Mouse (Mus musculus) skeletal muscle tissue, adult 2 months (tissue): ENCODE measurements around the gene Cyp2t4.

Source experiments
- DNase-seq: peaks from one replicate; pipeline ENCODE4 v3.0.0-alpha.2; 2012; ENCODE audit warnings: low read depth, low spot score

Cyp2t4 gene

GRCm38 (mm10) chr7:27153205-27153764, at the start of gene Cyp2t4:
Gene Cyp2t4 (plus strand): TSS chr7:27153714.
- no peak for DNase-seq

GRCm38 (mm10) chr7:27104882-27105281, 48.6 kb upstream of the Cyp2t4 start:
- DNase-seq: peak; percentile 30

- DNase-seq: no peak
These were observed 43.2 kb upstream of the Cyp2t4 start for GRCm38 (mm10) chr7:27110327-27110726.

GRCm38 (mm10) chr7:27111038-27111437, 42.5 kb upstream of the Cyp2t4 start:
- DNase-seq: no peak

GRCm38 (mm10) chr7:27111987-27112386, 41.5 kb upstream of the Cyp2t4 start:
- no peak for DNase-seq

GRCm38 (mm10) chr7:27118033-27118511, 35.4 kb upstream of the Cyp2t4 start:
- peak; percentile 78 for DNase-seq

- DNase-seq: no peak
These were observed 33.8 kb upstream of the Cyp2t4 start, which contains the start of gene Cyp2f2 for GRCm38 (mm10) chr7:27119676-27120075. Gene Cyp2f2 (plus strand): TSS chr7:27119909.

GRCm38 (mm10) chr7:27124305-27124832, 29.1 kb upstream of the Cyp2t4 start:
- no peak for DNase-seq

- no peak for DNase-seq
These were observed 28.5 kb upstream of the Cyp2t4 start for GRCm38 (mm10) chr7:27124969-27125368.

- DNase-seq: no peak
These were observed 25.4 kb upstream of the Cyp2t4 start for GRCm38 (mm10) chr7:27128162-27128561.

- no peak for DNase-seq
These were observed 24.6 kb upstream of the Cyp2t4 start for GRCm38 (mm10) chr7:27128946-27129345.

GRCm38 (mm10) chr7:27129811-27130210, 23.7 kb upstream of the Cyp2t4 start:
- DNase-seq: no peak

GRCm38 (mm10) chr7:27130521-27131370, 22.8 kb upstream of the Cyp2t4 start:
- no peak for DNase-seq

- DNase-seq: no peak
These were observed 22.1 kb upstream of the Cyp2t4 start for GRCm38 (mm10) chr7:27131387-27131786.

GRCm38 (mm10) chr7:27132588-27132987, 20.9 kb upstream of the Cyp2t4 start:
- peak; percentile 30 for DNase-seq

GRCm38 (mm10) chr7:27133156-27133555, 20.4 kb upstream of the Cyp2t4 start:
- DNase-seq: no peak

- DNase-seq: no peak
These were observed 19.8 kb upstream of the Cyp2t4 start for GRCm38 (mm10) chr7:27133757-27134156.

GRCm38 (mm10) chr7:27136410-27136996, 17.0 kb upstream of the Cyp2t4 start:
- no peak for DNase-seq

- no peak for DNase-seq
These were observed 2.5 kb downstream of the Cyp2t4 start for GRCm38 (mm10) chr7:27156005-27156404.

GRCm38 (mm10) chr7:27158171-27158570, 4.7 kb downstream of the Cyp2t4 start:
- no peak for DNase-seq

GRCm38 (mm10) chr7:27159256-27159655, 5.7 kb downstream of the Cyp2t4 start:
- no peak for DNase-seq

GRCm38 (mm10) chr7:27159882-27160281, 6.4 kb downstream of the Cyp2t4 start:
- peak; percentile 83 for DNase-seq
